Mouse (Mus musculus) intestine, embryonic 15.5 days (tissue): ENCODE measurements around the gene Enthd1. TPM values are rescaled to one million over a fixed set of nuclear protein-coding genes. Genes with fewer than 3 reads are reported as not detected.

ENCODE experiments used
- ATAC-seq: fragments of 200-750 bp; cut with Nextera tagmentation; 2 replicates; pipeline ENCODE4 v1.8.0; 2017; ENCODE audit warnings: moderate TSS enrichment, moderate library complexity
- H3K27ac ChIP-seq: fragments of 300-500 bp; sonication (generic); 2 replicates; pipeline ENCODE4 v1.5.1; 2015; ENCODE audit warnings: mild to moderate bottlenecking, inconsistent platforms
- H3K27me3 ChIP-seq: fragments of 300-500 bp; sonication (generic); replicated peaks from 2 replicates; pipeline ENCODE4 v1.6.1; 2015; ENCODE audit warnings: inconsistent platforms
- H3K36me3 ChIP-seq: fragments of 300-500 bp; sonication (generic); 2 replicates; pipeline ENCODE4 v1.6.1; 2015; ENCODE audit warnings: inconsistent platforms
- H3K4me1 ChIP-seq: fragments of 300-500 bp; sonication (generic); replicated peaks from 2 replicates; pipeline ENCODE4 v1.6.1; 2015; ENCODE audit warnings: inconsistent platforms
- H3K4me2 ChIP-seq: fragments of 300-500 bp; sonication (generic); replicated peaks from 2 replicates; pipeline ENCODE4 v1.6.1; 2015; ENCODE audit warnings: mild to moderate bottlenecking, inconsistent platforms
- H3K4me3 ChIP-seq: fragments of 300-500 bp; sonication (generic); replicated peaks from 2 replicates; pipeline ENCODE4 v1.5.1; 2015; ENCODE audit warnings: inconsistent platforms
- H3K9ac ChIP-seq: fragments of 300-500 bp; sonication (generic); 2 replicates; pipeline ENCODE4 v1.6.1; 2015; ENCODE audit warnings: inconsistent platforms
- H3K9me3 ChIP-seq: fragments of 300-500 bp; sonication (generic); 2 replicates; pipeline ENCODE4 v1.6.1; 2016; ENCODE audit warnings: inconsistent platforms
- WGBS: fragments of 180-500 bp; shearing (Covaris S2); methylation state at CpG from one replicate; pipeline ENCODE4 v1.1.7; 2015; 5-methylcytosine and 5-hydroxymethylcytosine counted together
- polyA plus RNA-seq: library from polyadenylated mRNA; unstranded; fragments of >200 nt; fragmentation: Nextera tagmentation; extraction: Ambion mirVana; gene quantifications from 2 replicates; pipeline ENCODE4 v1.2.1, GENCODE M21; 2015

Gene Enthd1
- polyA plus RNA-seq, 1 experiment from 2014 or later = not detected

DNA sequence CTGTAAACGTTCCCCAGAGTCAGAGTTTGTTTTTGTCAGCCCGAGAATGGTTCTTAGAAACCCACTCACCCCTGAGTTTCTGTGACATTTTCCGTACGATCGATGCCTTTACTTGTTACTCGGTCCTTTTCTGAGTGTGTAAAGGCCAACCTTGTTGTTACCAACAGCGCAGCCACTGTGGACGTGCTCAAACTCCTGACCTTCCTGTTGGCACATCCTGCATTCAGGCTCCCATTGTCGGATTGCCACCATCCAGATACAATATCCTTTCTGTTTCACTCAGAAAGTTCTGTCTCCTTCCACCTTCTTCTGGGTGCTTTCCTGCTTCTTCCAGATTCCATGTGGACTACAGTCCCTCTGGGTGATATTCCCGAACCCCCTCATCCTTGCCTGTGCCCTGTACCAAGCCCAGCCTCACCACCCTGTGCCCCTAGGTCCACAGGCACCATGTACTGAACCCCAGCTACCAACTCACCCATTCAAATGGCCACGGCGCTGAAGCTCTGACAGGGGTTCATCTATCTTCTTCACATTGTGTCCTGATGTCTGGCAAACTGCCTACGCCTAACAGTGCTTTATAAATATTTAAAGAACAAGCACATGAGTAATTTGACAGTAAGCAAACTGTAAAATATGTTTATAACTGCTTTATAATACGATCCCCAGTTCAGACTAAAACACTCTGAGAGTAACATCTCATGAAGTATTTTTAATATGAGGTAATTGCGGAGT is 118.8 kb downstream of the Enthd1 start:
- H3K36me3 ChIP-seq = no peaks in the 10 kb centered on the region
- ATAC-seq = no peak
- H3K27me3 ChIP-seq = no peaks in the 10 kb centered on the region
- no peaks in the 10 kb centered on the region for H3K9me3 ChIP-seq
- H3K4me3 ChIP-seq = no peak overlapping the region
- no peaks in the 10 kb centered on the region for H3K4me1 ChIP-seq
- WGBS = 62% methylated on average over 15 of the region's 15 CpGs
- no peak overlapping the region for H3K9ac ChIP-seq
- H3K4me2 ChIP-seq = no peak overlapping the region
- H3K27ac ChIP-seq = no peak overlapping the region

DNA sequence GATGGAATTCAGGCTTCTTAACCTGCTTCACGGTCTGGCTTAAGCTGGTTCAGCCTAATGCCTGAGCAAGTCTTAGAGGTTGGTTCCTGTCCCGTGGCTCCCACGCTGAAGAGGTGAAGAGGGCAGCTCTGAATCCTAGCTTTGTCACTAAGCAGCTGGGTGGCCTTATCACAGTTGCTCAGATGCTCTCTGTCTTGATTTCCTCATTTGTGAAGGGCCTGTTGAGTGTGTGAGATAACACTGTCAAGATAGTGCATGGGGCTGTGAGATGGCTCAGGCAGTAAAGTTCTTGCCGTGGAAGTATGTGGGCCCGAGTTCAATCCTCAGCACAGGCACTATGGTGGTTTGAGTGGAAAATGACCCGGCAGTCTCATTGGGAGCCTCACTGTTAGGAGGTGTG is 124.8 kb downstream of the Enthd1 start:
- Histone ChIP-seq H3K27ac (no peak overlapping the region), H3K4me2 (no peak overlapping the region), H3K36me3 (no peaks in the 10 kb centered on the region), H3K27me3 (no peaks in the 10 kb centered on the region), H3K9me3 (no peaks in the 10 kb centered on the region), H3K4me3 (no peak overlapping the region), H3K9ac (no peak overlapping the region), H3K4me1 (no peaks in the 10 kb centered on the region)
- ATAC-seq = no peak
- WGBS = 76% methylated on average over 6 of the region's 6 CpGs

GRCm38 (mm10) chr15:80438423-80438822 is 126.5 kb downstream of the Enthd1 start:
- Histone ChIP-seq H3K27ac (no peak overlapping the region), H3K9me3 (no peaks in the 10 kb centered on the region), H3K4me1 (no peaks in the 10 kb centered on the region), H3K9ac (no peak overlapping the region), H3K27me3 (no peaks in the 10 kb centered on the region), H3K36me3 (no peaks in the 10 kb centered on the region), H3K4me3 (no peak overlapping the region), H3K4me2 (no peak overlapping the region)
- WGBS = 83% methylated on average over 9 of the region's 9 CpGs
- ATAC-seq = no peak

- WGBS = 84% methylated on average over 9 of the region's 9 CpGs
- Histone ChIP-seq H3K9me3 (no peaks in the 10 kb centered on the region), H3K4me1 (no peaks in the 10 kb centered on the region), H3K27ac (no peak overlapping the region), H3K36me3 (no peaks in the 10 kb centered on the region), H3K27me3 (no peaks in the 10 kb centered on the region), H3K4me3 (no peak overlapping the region), H3K4me2 (no peak overlapping the region), H3K9ac (no peak overlapping the region)
- no peak for ATAC-seq
These were observed 127.0 kb downstream of the Enthd1 start for GRCm38 (mm10) chr15:80437996-80438395.

GRCm38 (mm10) chr15:80436961-80437360 is 128.0 kb downstream of the Enthd1 start:
- 76% methylated on average over 5 of the region's 5 CpGs for WGBS
- ATAC-seq = no peak

GRCm38 (mm10) chr15:80430324-80430723 is 134.6 kb downstream of the Enthd1 start:
- Histone ChIP-seq H3K9me3 (no peaks in the 10 kb centered on the region), H3K4me3 (no peak overlapping the region), H3K4me2 (no peak overlapping the region), H3K4me1 (no peaks in the 10 kb centered on the region), H3K27ac (no peak overlapping the region), H3K27me3 (no peaks in the 10 kb centered on the region), H3K36me3 (no peaks in the 10 kb centered on the region), H3K9ac (no peak overlapping the region)
- WGBS = 83% methylated on average over 11 of the region's 11 CpGs
- ATAC-seq = no peak

More at GRCm38 (mm10) chr15:80436961-80437360, 128.0 kb downstream of the Enthd1 start:
- Histone ChIP-seq H3K9ac (no peak overlapping the region), H3K4me1 (no peaks in the 10 kb centered on the region), H3K27me3 (no peaks in the 10 kb centered on the region), H3K4me3 (no peak overlapping the region), H3K36me3 (no peaks in the 10 kb centered on the region), H3K27ac (no peak overlapping the region), H3K9me3 (no peaks in the 10 kb centered on the region), H3K4me2 (no peak overlapping the region)

DNA sequence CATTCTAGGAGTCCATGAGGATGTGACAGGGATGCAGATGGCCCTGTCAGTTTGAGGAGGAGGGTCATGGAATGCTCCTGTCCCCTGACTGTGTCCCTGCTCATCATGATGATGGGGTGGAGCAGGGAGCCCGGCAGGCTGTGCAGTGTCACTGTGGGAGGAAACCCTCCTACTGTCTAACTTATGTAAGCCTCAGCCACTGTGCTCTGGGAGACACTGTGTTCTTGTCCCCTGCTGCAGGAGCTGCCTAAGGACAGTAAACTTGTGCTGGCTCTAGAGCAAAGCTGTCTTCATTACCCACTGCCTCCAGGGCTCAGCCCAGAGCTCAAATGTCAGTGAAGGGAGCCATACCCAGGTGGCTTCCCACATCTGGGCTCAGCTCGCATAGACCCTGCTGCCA is 146.8 kb downstream of the Enthd1 start:
- 74% methylated on average over 2 of the region's 2 CpGs for WGBS
- no peak overlapping the region for H3K9ac ChIP-seq
- no peak overlapping the region for H3K4me3 ChIP-seq
- H3K4me1 ChIP-seq = no peaks in the 10 kb centered on the region; the same call in 1 of the 2 replicates
- H3K27ac ChIP-seq = no peak overlapping the region
- H3K4me2 ChIP-seq = no peak overlapping the region
- no peaks in the 10 kb centered on the region for H3K27me3 ChIP-seq
- no peaks in the 10 kb centered on the region for H3K36me3 ChIP-seq
- ATAC-seq = no peak
- H3K9me3 ChIP-seq = no peaks in the 10 kb centered on the region

DNA sequence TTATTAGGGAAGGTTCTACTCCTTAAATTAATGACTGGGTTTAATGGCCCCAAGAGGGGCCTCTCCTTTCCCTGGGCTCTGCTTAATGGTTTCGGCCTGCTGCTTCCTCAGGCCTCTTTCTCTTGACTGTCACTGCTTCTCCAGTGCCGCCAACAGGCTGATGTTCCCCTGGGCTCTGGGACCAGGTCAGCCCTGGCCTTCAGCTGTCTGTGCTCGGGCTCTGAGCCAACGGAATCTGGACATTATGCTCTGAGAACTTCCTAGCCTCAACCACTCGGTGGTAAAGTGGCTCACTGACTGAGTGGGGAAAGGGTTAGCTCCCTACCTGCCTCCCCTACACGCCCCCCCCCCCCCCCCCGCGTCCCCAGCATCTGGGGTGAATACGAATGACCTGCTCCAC is 147.9 kb downstream of the Enthd1 start:
- 55% methylated on average over 9 of the region's 9 CpGs for WGBS
- no peaks in the 10 kb centered on the region for H3K36me3 ChIP-seq
- no peak overlapping the region for H3K27ac ChIP-seq
- no peak overlapping the region for H3K9ac ChIP-seq
- no peak overlapping the region for H3K4me3 ChIP-seq
- H3K9me3 ChIP-seq = no peaks in the 10 kb centered on the region
- no peaks in the 10 kb centered on the region; the same call in 1 of the 2 replicates for H3K4me1 ChIP-seq
- no peaks in the 10 kb centered on the region for H3K27me3 ChIP-seq
- H3K4me2 ChIP-seq = no peak overlapping the region
- no peak for ATAC-seq

- no peak overlapping the region for H3K27ac ChIP-seq
- H3K36me3 ChIP-seq = no peaks in the 10 kb centered on the region
- no peak overlapping the region for H3K4me2 ChIP-seq
- 85% methylated on average over 4 of the region's 4 CpGs for WGBS
- H3K4me1 ChIP-seq = no peaks in the 10 kb centered on the region; the same call in 1 of the 2 replicates
- no peaks in the 10 kb centered on the region for H3K27me3 ChIP-seq
- no peaks in the 10 kb centered on the region for H3K9me3 ChIP-seq
- no peak for ATAC-seq
- H3K4me3 ChIP-seq = no peak overlapping the region
- no peak overlapping the region for H3K9ac ChIP-seq
These were observed 149.8 kb downstream of the Enthd1 start for GRCm38 (mm10) chr15:80415132-80415531.

DNA sequence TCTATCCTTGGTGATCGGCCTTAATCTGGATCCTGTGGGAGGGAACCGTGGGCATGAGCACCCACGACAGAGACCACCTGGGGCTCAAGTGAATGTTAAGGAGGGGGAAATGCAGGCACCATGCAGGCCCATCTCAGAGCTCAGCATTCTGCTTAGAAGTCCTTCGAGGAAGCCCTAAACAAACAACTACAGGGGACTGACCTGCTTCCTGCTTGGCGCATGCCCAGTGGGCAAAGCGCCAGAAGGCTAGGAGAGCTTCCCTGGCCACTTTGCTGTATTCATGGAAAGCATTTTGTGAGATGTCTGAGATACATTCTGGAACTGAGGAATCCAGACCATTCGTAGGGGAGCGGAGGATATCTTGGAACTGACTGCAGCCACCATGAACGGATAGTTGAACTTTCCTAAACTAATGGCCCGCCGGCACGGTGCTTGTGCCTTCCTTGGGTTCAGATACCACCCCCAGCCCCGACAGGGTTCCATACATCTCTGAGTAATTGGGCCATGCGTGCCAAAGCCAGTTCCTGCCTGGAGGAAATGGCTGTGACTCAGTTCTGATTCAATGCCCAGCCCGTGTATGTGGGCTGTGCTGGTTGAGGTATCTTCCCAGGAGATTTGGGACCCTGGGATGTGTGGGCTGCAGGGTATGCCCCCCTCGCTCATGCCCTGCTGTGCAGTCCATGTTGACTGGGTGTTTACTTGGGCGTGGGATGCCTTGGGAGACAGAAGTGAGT is 150.8 kb downstream of the Enthd1 start:
- Histone ChIP-seq H3K9ac (no peak overlapping the region), H3K27me3 (no peaks in the 10 kb centered on the region), H3K27ac (no peak overlapping the region), H3K36me3 (no peaks in the 10 kb centered on the region), H3K4me3 (no peak overlapping the region), H3K4me2 (no peak overlapping the region), H3K9me3 (no peaks in the 10 kb centered on the region), H3K4me1 (no peaks in the 10 kb centered on the region; the same call in 1 of the 2 replicates)
- no peak for ATAC-seq
- 67% methylated on average over 17 of the region's 17 CpGs for WGBS

- ATAC-seq = no peak
- no peak overlapping the region for H3K9ac ChIP-seq
- H3K27me3 ChIP-seq = no peaks in the 10 kb centered on the region
- H3K36me3 ChIP-seq = no peaks in the 10 kb centered on the region
- no peaks in the 10 kb centered on the region; the same call in 1 of the 2 replicates for H3K4me1 ChIP-seq
- H3K9me3 ChIP-seq = no peaks in the 10 kb centered on the region
- no peak overlapping the region for H3K4me3 ChIP-seq
- no peak overlapping the region for H3K4me2 ChIP-seq
- WGBS = 76% methylated on average over 4 of the region's 4 CpGs
- no peak overlapping the region for H3K27ac ChIP-seq
These were observed 151.9 kb downstream of the Enthd1 start for GRCm38 (mm10) chr15:80413070-80413469.

DNA sequence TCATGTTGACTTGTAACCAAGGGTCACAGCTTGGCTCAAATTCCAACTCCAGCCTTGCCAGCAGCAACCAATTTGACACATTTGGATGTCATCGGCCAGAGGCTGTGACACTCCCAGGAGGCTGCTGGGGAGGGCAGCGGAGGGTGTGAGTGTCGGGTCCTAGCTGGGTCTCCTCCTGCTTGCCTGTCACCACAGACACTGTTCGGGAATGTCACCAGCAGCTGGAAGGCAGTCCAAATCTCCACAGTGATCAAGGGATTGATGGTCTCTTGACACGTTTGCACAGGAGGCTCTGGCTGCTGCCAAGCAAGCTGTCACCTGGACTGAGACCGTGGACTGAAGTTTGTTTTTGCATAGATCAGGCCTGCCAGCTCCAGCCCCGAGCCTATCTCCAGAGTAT is 154.3 kb downstream of the Enthd1 start:
- H3K4me1 ChIP-seq = no peaks in the 10 kb centered on the region; the same call in 1 of the 2 replicates
- H3K9me3 ChIP-seq = no peaks in the 10 kb centered on the region
- H3K4me2 ChIP-seq = no peak overlapping the region
- H3K4me3 ChIP-seq = no peak overlapping the region
- no peak for ATAC-seq
- H3K9ac ChIP-seq = no peak overlapping the region
- no peaks in the 10 kb centered on the region for H3K27me3 ChIP-seq
- no peaks in the 10 kb centered on the region for H3K36me3 ChIP-seq
- H3K27ac ChIP-seq = no peak overlapping the region
- WGBS = 62% methylated on average over 7 of the region's 7 CpGs
